Comparison of ENCODE assay signal across 22 mouse cellular contexts in the genomic region with DNA sequence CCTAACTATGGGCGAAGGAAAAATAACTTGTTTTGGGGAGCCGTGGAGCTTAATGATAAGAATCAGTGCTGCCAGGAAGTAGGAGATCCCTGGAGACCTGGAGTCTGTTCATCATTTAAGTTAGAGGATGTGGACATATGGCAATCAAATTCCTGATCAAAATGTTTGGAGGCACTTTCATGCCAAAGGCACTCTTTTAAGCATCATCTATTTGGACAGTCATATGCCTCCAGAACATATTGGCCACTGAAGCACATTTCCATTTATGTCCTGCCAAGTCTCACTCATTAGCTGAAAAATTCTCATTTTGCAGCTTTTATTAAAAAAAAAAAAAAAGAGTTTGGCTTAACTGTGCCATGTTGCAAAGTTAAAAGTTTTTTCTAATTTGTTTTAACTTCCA.
DNase-seq lines count a peak whose midpoint lies in the region; ATAC-seq and TF ChIP-seq lines count a peak whose summit lies in the region.
"Had no signal": no experiment of that assay in that cellular context is flagged by ENCODE, and none has a peak within 500 bp of the region (broad histone marks: within the 10 kb centered on the region; RNA-seq: fewer than 3 reads in every experiment).

No protein-coding gene starts in this region.

- H3K9me3 ChIP-seq in forebrain, embryonic 14.5 days (replicated peaks; ENCODE audit: control insufficient read depth, low read length): no peaks in the 10 kb centered on the region
- no peaks in the 10 kb centered on the region for H3K9me3 ChIP-seq in forebrain, embryonic 11.5 days (ENCODE audit: control insufficient read depth, low read length)
- H3K9me3 ChIP-seq in forebrain, embryonic 16.5 days (ENCODE audit: control insufficient read depth, low read length): no peaks in the 10 kb centered on the region
- H3K9me3 ChIP-seq in forebrain, postnatal 0 days (ENCODE audit: low read length): no peaks in the 10 kb centered on the region
- H3K9me3 ChIP-seq: embryonic facial prominence, embryonic 13.5 days; embryonic facial prominence, embryonic 15.5 days had no signal

- WGBS in forebrain, embryonic 14.5 days: 76% methylated on average over 2 of the region's 2 CpGs
- WGBS in forebrain, embryonic 11.5 days: 80% methylated on average over 2 of the region's 2 CpGs
- WGBS in forebrain, embryonic 16.5 days: 62% methylated on average over 2 of the region's 2 CpGs
- WGBS in forebrain, postnatal 0 days: 57% methylated on average over 2 of the region's 2 CpGs

- H3K36me3 ChIP-seq in forebrain, embryonic 14.5 days (ENCODE audit: control insufficient read depth, insufficient read depth, low read length): no peaks in the 10 kb centered on the region
- H3K36me3 ChIP-seq in forebrain, embryonic 11.5 days (ENCODE audit: control insufficient read depth, insufficient read depth, low read length): no peaks in the 10 kb centered on the region
- no peaks in the 10 kb centered on the region for H3K36me3 ChIP-seq in forebrain, embryonic 16.5 days (ENCODE audit: control insufficient read depth, insufficient read depth)
- H3K36me3 ChIP-seq in forebrain, postnatal 0 days (ENCODE audit: insufficient read depth): no peaks in the 10 kb centered on the region
- H3K36me3 ChIP-seq: embryonic facial prominence, embryonic 13.5 days; embryonic facial prominence, embryonic 15.5 days had no signal

- no peak overlapping the region for H3K9ac ChIP-seq in forebrain, embryonic 14.5 days (ENCODE audit: low read length)
- H3K9ac ChIP-seq in forebrain, embryonic 11.5 days (ENCODE audit: low read length): no peak overlapping the region
- H3K9ac ChIP-seq in forebrain, embryonic 16.5 days (replicated peaks; ENCODE audit: low read depth, low read length): no peak overlapping the region
- H3K9ac ChIP-seq in forebrain, postnatal 0 days: no peak overlapping the region
- H3K9ac ChIP-seq: embryonic facial prominence, embryonic 13.5 days; embryonic facial prominence, embryonic 15.5 days had no signal

- H3K4me2 ChIP-seq in forebrain, embryonic 14.5 days (ENCODE audit: low read length): no peak overlapping the region
- H3K4me2 ChIP-seq in forebrain, embryonic 11.5 days (ENCODE audit: low read depth, low read length, severe bottlenecking): no peak overlapping the region
- H3K4me2 ChIP-seq in forebrain, embryonic 16.5 days (ENCODE audit: low read length): no peak overlapping the region
- no peak overlapping the region for H3K4me2 ChIP-seq in forebrain, postnatal 0 days (ENCODE audit: low read depth)
- H3K4me2 ChIP-seq: embryonic facial prominence, embryonic 13.5 days; embryonic facial prominence, embryonic 15.5 days had no signal

- TF ChIP-seq CTCF in forebrain, postnatal 0 days (IDR thresholded peaks at IDR 0.05; ENCODE audit: low read depth): no peak
- TF ChIP-seq CTCF in brain, embryonic 14.5 days (IDR thresholded peaks at IDR 0.05; ENCODE audit: borderline replicate concordance, extremely low read depth, insufficient read depth, insufficient read length): no peak

- no peaks in the 10 kb centered on the region for H3K27me3 ChIP-seq in forebrain, embryonic 14.5 days (replicated peaks; ENCODE audit: control insufficient read depth, insufficient read depth, low read length)
- no peaks in the 10 kb centered on the region for H3K27me3 ChIP-seq in forebrain, embryonic 11.5 days (ENCODE audit: control insufficient read depth, insufficient read depth, low read length)
- H3K27me3 ChIP-seq in forebrain, embryonic 16.5 days (replicated peaks; ENCODE audit: control insufficient read depth, insufficient read depth, low read length): no peaks in the 10 kb centered on the region
- no peaks in the 10 kb centered on the region for H3K27me3 ChIP-seq in forebrain, postnatal 0 days (ENCODE audit: insufficient read depth, low read length)
- H3K27me3 ChIP-seq: embryonic facial prominence, embryonic 13.5 days; embryonic facial prominence, embryonic 15.5 days; Patski had no signal

- peak; percentile 50 for DNase-seq in forebrain, embryonic 14.5 days (ENCODE audit: low spot score)
- DNase-seq in forebrain, embryonic 11.5 days (ENCODE audit: low spot score): no peak
- no peak for DNase-seq in forebrain, postnatal 0 days
- DNase-seq in Muller cell, postnatal 12 days (ENCODE audit: inconsistent ontology term): peak; percentile 52
- peak; percentile 74 for DNase-seq in brain, embryonic 14.5 days (ENCODE audit: low read depth)
- no peak for DNase-seq in right cerebral cortex, postnatal 4 days
- DNase-seq: adrenal gland, adult 8-10 months; adrenal gland, postnatal 14 days; adrenal gland, postnatal 36 days; cerebellum, adult 11 months; cerebellum, adult 18-20 months; cerebellum, adult 8-10 months; cerebellum, adult 9-11 months; cerebellum, postnatal 14 days; cerebellum, postnatal 36 days; embryo, embryonic 11 days had no signal

- H3K4me3 ChIP-seq in forebrain, embryonic 14.5 days (ENCODE audit: low read depth, low read length): no peak overlapping the region
- H3K4me3 ChIP-seq in forebrain, embryonic 11.5 days (ENCODE audit: low read depth, low read length): no peak overlapping the region
- H3K4me3 ChIP-seq in forebrain, embryonic 16.5 days (replicated peaks; ENCODE audit: low read length): no peak overlapping the region
- H3K4me3 ChIP-seq in forebrain, postnatal 0 days (ENCODE audit: low read depth, low read length): no peak overlapping the region
- H3K4me3 ChIP-seq: embryonic facial prominence, embryonic 13.5 days; embryonic facial prominence, embryonic 15.5 days; erythroblast, embryonic 14.5 days had no signal

- no peaks in the 10 kb centered on the region for H3K4me1 ChIP-seq in forebrain, embryonic 14.5 days (ENCODE audit: control insufficient read depth, insufficient read depth, low read length)
- no peaks in the 10 kb centered on the region for H3K4me1 ChIP-seq in forebrain, embryonic 11.5 days (replicated peaks; ENCODE audit: control insufficient read depth, insufficient read depth, low read length)
- no peaks in the 10 kb centered on the region for H3K4me1 ChIP-seq in forebrain, embryonic 16.5 days (replicated peaks; ENCODE audit: control insufficient read depth, insufficient read depth, low read length)
- H3K4me1 ChIP-seq in forebrain, postnatal 0 days (ENCODE audit: insufficient read depth): no peaks in the 10 kb centered on the region
- H3K4me1 ChIP-seq: embryonic facial prominence, embryonic 13.5 days; embryonic facial prominence, embryonic 15.5 days had no signal

- TF ChIP-seq POLR2A in brain, embryonic 14.5 days (IDR thresholded peaks at IDR 0.05; ENCODE audit: borderline replicate concordance, extremely low read depth, insufficient read depth, insufficient read length, poor library complexity, severe bottlenecking): no peak

- peak; percentile 48; the same call in 1 of the 2 replicates for ATAC-seq in forebrain, embryonic 14.5 days
- ATAC-seq in forebrain, embryonic 11.5 days (replicated peaks; ENCODE audit: low FRiP score): no peak
- ATAC-seq in forebrain, embryonic 16.5 days: peak; percentile 72
- no peak for ATAC-seq in forebrain, postnatal 0 days
- ATAC-seq: activated CD4-positive, CD25-positive, alpha-beta regulatory T cell, adult 4 months; Patski had no signal

- no peak overlapping the region for H3K27ac ChIP-seq in forebrain, embryonic 14.5 days (ENCODE audit: low read depth, low read length)
- H3K27ac ChIP-seq in forebrain, embryonic 11.5 days (ENCODE audit: low read depth, low read length): no peak overlapping the region
- H3K27ac ChIP-seq in forebrain, embryonic 16.5 days (ENCODE audit: low read length): no peak overlapping the region
- H3K27ac ChIP-seq in forebrain, postnatal 0 days (ENCODE audit: low read depth, low read length): no peak overlapping the region
- H3K27ac ChIP-seq: embryonic facial prominence, embryonic 13.5 days; embryonic facial prominence, embryonic 15.5 days had no signal

Comparison
In these comparisons a context has a peak if more than half of its experiments do, and no peak if none do; other contexts are left out.
1. ATAC-seq: peak in forebrain, embryonic 14.5 days (single experiment) and forebrain, embryonic 16.5 days (single experiment); none in forebrain, embryonic 11.5 days (single experiment) and forebrain, postnatal 0 days (single experiment).
2. DNase-seq: peak in forebrain, embryonic 14.5 days (single experiment), Muller cell, postnatal 12 days (single experiment) and brain, embryonic 14.5 days (single experiment); none in forebrain, embryonic 11.5 days (single experiment), forebrain, postnatal 0 days (single experiment) and right cerebral cortex, postnatal 4 days (single experiment).